Mouse (Mus musculus) mouse trophoblast stem cell (cell line): ENCODE measurements around the gene Lrrc20.

Experiments used
- in situ Hi-C, 2 experiments: fragments of 300-500 bp; cut with MseI, MboI; formaldehyde crosslinking; loops; 2 replicates in 1 of 2; 3 replicates in 1 of 2; pipeline ENCODE4 v1.15.1; 2025

The Lrrc20 gene

GRCm38 (mm10) chr10:61473640-61474039, 2.0 kb upstream of the Lrrc20 start:
- in situ Hi-C loops = no loop called here

- in situ Hi-C loops = no loop called here
Measured at GRCm38 (mm10) chr10:61474344-61474743, 1.3 kb upstream of the Lrrc20 start.

GRCm38 (mm10) chr10:61476440-61477165, 1.0 kb downstream of the Lrrc20 start:
- in situ Hi-C loops = no loop called here

- in situ Hi-C loops = no loop called here
Measured at GRCm38 (mm10) chr10:61479461-61479860, 3.9 kb downstream of the Lrrc20 start.

GRCm38 (mm10) chr10:61479927-61480326, 4.3 kb downstream of the Lrrc20 start:
- in situ Hi-C loops = no loop called here

GRCm38 (mm10) chr10:61480488-61480887, 4.9 kb downstream of the Lrrc20 start:
- in situ Hi-C loops = no loop called here

GRCm38 (mm10) chr10:61482771-61483170, 7.2 kb downstream of the Lrrc20 start:
- in situ Hi-C loops = no loop called here

GRCm38 (mm10) chr10:61484801-61485200, 9.2 kb downstream of the Lrrc20 start:
- in situ Hi-C loops = no loop called here

- in situ Hi-C loops = no loop called here
Measured at GRCm38 (mm10) chr10:61486551-61487339, 11.1 kb downstream of the Lrrc20 start.

GRCm38 (mm10) chr10:61488522-61489110, 13.0 kb downstream of the Lrrc20 start:
- in situ Hi-C loops = no loop called here

- in situ Hi-C loops = loop anchor here (5.0 kb wide), 1 partner anchor 111 kb away; no protein-coding TSS in a partner anchor
Measured at GRCm38 (mm10) chr10:61491573-61491972, 16.0 kb downstream of the Lrrc20 start.

- in situ Hi-C loops = loop anchor here (5.0 kb wide), 1 partner anchor 110 kb away; no protein-coding TSS in a partner anchor
Measured at GRCm38 (mm10) chr10:61492040-61492439, 16.4 kb downstream of the Lrrc20 start.

- in situ Hi-C loops = no loop called here
Measured at GRCm38 (mm10) chr10:61495461-61495860, 19.9 kb downstream of the Lrrc20 start.

GRCm38 (mm10) chr10:61496231-61496630, 20.6 kb downstream of the Lrrc20 start:
- in situ Hi-C loops = no loop called here

- in situ Hi-C loops = no loop called here
Measured at GRCm38 (mm10) chr10:61499505-61500466, 24.2 kb downstream of the Lrrc20 start.

GRCm38 (mm10) chr10:61500756-61501155, 25.2 kb downstream of the Lrrc20 start:
- in situ Hi-C loops = no loop called here

- in situ Hi-C loops = no loop called here
Measured at GRCm38 (mm10) chr10:61504073-61504472, 28.5 kb downstream of the Lrrc20 start.

GRCm38 (mm10) chr10:61506381-61507200, 31.0 kb downstream of the Lrrc20 start:
- in situ Hi-C loops = no loop called here

GRCm38 (mm10) chr10:61509873-61510272, 34.3 kb downstream of the Lrrc20 start:
- in situ Hi-C loops = no loop called here

GRCm38 (mm10) chr10:61510809-61511208, 35.2 kb downstream of the Lrrc20 start:
- in situ Hi-C loops = no loop called here
